Mouse (Mus musculus): Measurements from ENCODE around the gene Sarm1.
A peak's percentile ranks its signal among the peaks of the same experiment; 100 is the strongest.

The Sarm1 gene

DNA sequence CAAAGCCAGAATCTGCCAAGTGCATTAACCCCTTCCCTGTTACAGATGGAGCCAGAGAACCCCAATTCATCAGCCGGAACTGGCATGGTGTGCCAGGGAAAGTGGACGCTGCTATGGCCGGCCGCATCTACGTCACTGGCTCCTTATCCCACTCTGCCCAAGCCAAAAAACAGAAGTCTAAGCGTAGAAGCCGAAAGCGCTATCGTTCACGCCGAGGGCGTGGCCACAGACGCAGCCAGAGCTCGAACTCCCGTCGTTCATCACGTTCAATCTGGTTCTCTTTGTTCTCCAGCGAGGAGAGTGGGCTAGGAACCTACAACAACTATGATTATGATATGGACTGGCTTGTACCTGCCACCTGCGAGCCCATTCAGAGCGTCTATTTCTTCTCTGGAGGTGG, 4.0 kb upstream of the Sarm1 start:
- Histone ChIP-seq H3K4me1 (replicated peaks; ENCODE audit: low read depth, low read length) (peaks cover 42% of the 10 kb centered on the region), H3K4me3 (replicated peaks; ENCODE audit: low read length) (no peak overlapping the region), H3K9me3 (ENCODE audit: low read length) (no peaks in the 10 kb centered on the region), H3K27me3 (ENCODE audit: insufficient read depth, low read length) (peaks cover 43% of the 10 kb centered on the region), H3K36me3 (ENCODE audit: insufficient read depth, low read length) (peaks cover 34% of the 10 kb centered on the region)
- TF ChIP-seq NANOG (IDR thresholded peaks at IDR 0.05; ENCODE audit: borderline replicate concordance, low read length) (no peak), CTCF (conservative IDR thresholded peaks at IDR 0.05; ENCODE audit: low read length) (no peak), POU5F1 (IDR thresholded peaks at IDR 0.05; ENCODE audit: borderline replicate concordance, low read length) (no peak)

DNA sequence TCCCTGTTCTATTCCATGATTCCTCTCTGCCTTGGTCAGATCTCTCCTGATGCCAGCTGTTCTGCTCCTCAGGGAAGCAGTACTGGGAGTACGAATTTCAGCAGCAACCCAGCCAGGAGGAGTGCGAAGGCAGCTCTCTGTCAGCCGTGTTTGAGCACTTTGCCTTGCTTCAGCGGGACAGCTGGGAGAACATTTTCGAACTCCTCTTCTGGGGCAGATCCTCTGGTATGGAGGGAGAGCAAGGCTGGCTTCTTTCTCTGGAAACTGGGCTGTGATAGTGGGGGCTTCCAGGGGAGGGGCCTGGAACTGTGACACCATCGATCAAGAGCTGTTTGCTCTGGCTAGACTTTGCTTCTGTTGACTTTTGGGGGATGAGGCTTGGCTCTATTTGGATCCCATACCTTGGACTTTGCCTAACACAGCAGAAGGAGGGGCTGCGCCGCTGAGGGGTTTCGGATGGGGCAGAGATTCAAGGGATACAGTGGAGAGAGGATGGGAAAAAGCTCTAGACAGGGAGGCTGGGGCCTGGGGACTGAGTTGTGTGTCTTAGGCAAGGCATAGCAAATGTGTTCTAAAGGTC, 3.2 kb upstream of the Sarm1 start:
- H3K4me3 ChIP-seq (replicated peaks; ENCODE audit: low read length) = no peak overlapping the region
- H3K27me3 ChIP-seq (ENCODE audit: insufficient read depth, low read length) = peaks cover 51% of the 10 kb centered on the region
- no peak for TF ChIP-seq CTCF (conservative IDR thresholded peaks at IDR 0.05; ENCODE audit: low read length)
- TF ChIP-seq NANOG (IDR thresholded peaks at IDR 0.05; ENCODE audit: borderline replicate concordance, low read length) = no peak
- TF ChIP-seq POU5F1 (IDR thresholded peaks at IDR 0.05; ENCODE audit: borderline replicate concordance, low read length) = no peak
- peaks cover 42% of the 10 kb centered on the region for H3K4me1 ChIP-seq (replicated peaks; ENCODE audit: low read depth, low read length)
- no peaks in the 10 kb centered on the region for H3K9me3 ChIP-seq (ENCODE audit: low read length)
- peaks cover 25% of the 10 kb centered on the region for H3K36me3 ChIP-seq (ENCODE audit: insufficient read depth, low read length)

DNA sequence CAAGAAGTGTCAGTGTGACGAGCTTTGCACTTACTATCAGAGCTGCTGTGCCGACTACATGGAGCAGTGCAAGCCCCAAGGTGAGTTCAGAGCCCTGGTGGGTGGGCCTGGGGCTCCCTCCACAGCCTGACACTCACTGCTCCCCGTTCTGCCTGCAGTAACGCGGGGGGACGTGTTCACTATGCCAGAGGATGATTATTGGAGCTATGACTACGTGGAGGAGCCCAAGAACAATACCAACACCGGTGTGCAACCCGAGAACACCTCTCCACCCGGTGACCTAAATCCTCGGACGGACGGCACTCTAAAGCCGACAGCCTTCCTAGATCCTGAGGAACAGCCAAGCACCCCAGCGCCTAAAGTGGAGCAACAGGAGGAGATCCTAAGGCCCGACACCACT, 2.0 kb upstream of the Sarm1 start:
- H3K9me3 ChIP-seq (ENCODE audit: low read length) = no peaks in the 10 kb centered on the region
- TF ChIP-seq CTCF (conservative IDR thresholded peaks at IDR 0.05; ENCODE audit: low read length) (no peak), POU5F1 (IDR thresholded peaks at IDR 0.05; ENCODE audit: borderline replicate concordance, low read length) (no peak), NANOG (IDR thresholded peaks at IDR 0.05; ENCODE audit: borderline replicate concordance, low read length) (no peak)
- peaks cover 14% of the 10 kb centered on the region; the same call in 1 of the 2 replicates for H3K36me3 ChIP-seq (ENCODE audit: insufficient read depth, low read length)
- peaks cover 62% of the 10 kb centered on the region for H3K27me3 ChIP-seq (ENCODE audit: insufficient read depth, low read length)
- peaks cover 42% of the 10 kb centered on the region for H3K4me1 ChIP-seq (replicated peaks; ENCODE audit: low read depth, low read length)
- H3K4me3 ChIP-seq (replicated peaks; ENCODE audit: low read length) = no peak overlapping the region

DNA sequence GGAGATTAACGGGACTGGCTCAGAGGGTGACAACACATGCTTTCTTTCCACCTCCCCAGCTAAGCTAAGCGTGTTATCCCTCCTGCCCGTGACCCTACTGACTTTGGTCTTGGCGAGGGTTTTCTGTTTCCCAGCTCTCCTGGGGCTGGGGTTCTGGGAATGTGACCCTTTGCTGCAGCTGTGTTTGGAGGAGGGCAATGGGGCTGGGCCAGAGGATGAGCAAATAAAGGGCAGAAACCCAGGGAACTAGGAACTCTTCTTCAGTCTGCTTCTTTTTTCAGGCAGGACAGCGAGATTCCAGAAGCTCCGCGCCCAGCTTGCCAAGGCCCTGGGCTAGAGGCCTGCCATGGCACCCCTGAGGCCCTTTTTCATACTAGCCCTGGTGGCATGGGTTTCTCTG, 1.4 kb upstream of the Sarm1 start, which contains the start of gene Vtn:
Vtn (plus strand) TSS at position 88 of the 400 bp plus-strand sequence.
- Histone ChIP-seq H3K4me1 (replicated peaks; ENCODE audit: low read depth, low read length) (peaks cover 42% of the 10 kb centered on the region), H3K4me3 (replicated peaks; ENCODE audit: low read length) (peak within 1 kb of the TSS; percentile 85), H3K27me3 (ENCODE audit: insufficient read depth, low read length) (peaks cover 67% of the 10 kb centered on the region), H3K36me3 (ENCODE audit: insufficient read depth, low read length) (peaks cover 8% of the 10 kb centered on the region; the same call in 1 of the 2 replicates), H3K9me3 (ENCODE audit: low read length) (no peaks in the 10 kb centered on the region)
- TF ChIP-seq CTCF (conservative IDR thresholded peaks at IDR 0.05; ENCODE audit: low read length) (no peak), POU5F1 (IDR thresholded peaks at IDR 0.05; ENCODE audit: borderline replicate concordance, low read length) (no peak), NANOG (IDR thresholded peaks at IDR 0.05; ENCODE audit: borderline replicate concordance, low read length) (no peak)

DNA sequence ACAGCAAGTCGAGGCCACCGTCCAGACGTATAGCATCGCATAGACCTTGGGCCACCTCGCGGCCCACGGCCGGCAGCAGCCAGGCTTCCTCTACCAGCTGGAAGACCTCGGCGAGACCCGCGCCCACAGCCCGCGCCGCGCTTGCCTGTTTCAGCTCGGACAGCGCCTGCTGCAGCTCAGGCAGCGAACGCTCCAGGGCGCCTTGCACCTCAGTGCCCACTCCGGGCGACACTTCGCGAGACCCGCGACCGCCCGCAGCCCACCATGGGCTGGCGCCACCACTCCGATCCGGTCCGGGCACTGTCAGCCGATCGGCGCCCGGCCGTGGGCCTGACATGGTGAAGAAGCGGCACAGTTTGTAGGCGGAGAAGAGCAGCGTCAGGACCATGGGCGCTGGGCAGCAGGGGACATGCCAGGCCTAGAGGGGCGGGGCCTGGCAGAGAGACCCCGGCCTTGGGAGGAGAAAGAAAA, 448 bp downstream of the Sarm1 start:
- TF ChIP-seq NANOG (IDR thresholded peaks at IDR 0.05; ENCODE audit: borderline replicate concordance, low read length) (no peak), POU5F1 (IDR thresholded peaks at IDR 0.05; ENCODE audit: borderline replicate concordance, low read length) (no peak), CTCF (conservative IDR thresholded peaks at IDR 0.05; ENCODE audit: low read length) (no peak)
- Histone ChIP-seq H3K4me3 (replicated peaks; ENCODE audit: low read length) (peak overlapping the region; percentile 85), H3K4me1 (replicated peaks; ENCODE audit: low read depth, low read length) (peaks cover 31% of the 10 kb centered on the region), H3K27me3 (ENCODE audit: insufficient read depth, low read length) (peaks cover 76% of the 10 kb centered on the region), H3K36me3 (ENCODE audit: insufficient read depth, low read length) (no peaks in the 10 kb centered on the region), H3K9me3 (ENCODE audit: low read length) (no peaks in the 10 kb centered on the region)

DNA sequence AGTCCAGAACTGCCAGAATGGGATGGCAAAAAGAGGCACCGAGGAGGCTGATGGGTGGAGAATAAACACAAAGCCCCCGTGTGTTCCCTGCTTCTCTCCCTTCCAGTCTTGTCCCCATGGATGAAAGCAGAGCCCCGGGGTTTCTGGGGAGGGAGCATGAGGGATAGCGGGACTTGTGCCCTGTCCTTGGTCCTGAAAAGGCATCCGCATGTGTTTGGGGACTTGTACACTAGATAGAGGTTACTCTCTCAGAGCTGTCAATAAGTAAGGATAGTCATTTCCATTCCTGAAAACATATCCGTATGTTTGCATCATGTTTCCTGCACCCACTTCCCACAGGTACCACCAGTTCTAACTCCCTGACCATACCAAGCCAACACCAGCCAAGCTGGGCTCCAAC, 1.6 kb downstream of the Sarm1 start:
- Histone ChIP-seq H3K4me3 (replicated peaks; ENCODE audit: low read length) (no peak overlapping the region), H3K27me3 (ENCODE audit: insufficient read depth, low read length) (peaks cover 77% of the 10 kb centered on the region), H3K36me3 (ENCODE audit: insufficient read depth, low read length) (no peaks in the 10 kb centered on the region), H3K9me3 (ENCODE audit: low read length) (no peaks in the 10 kb centered on the region), H3K4me1 (replicated peaks; ENCODE audit: low read depth, low read length) (peaks cover 29% of the 10 kb centered on the region)
- TF ChIP-seq NANOG (IDR thresholded peaks at IDR 0.05; ENCODE audit: borderline replicate concordance, low read length) (no peak), CTCF (conservative IDR thresholded peaks at IDR 0.05; ENCODE audit: low read length) (no peak), POU5F1 (IDR thresholded peaks at IDR 0.05; ENCODE audit: borderline replicate concordance, low read length) (no peak)

DNA sequence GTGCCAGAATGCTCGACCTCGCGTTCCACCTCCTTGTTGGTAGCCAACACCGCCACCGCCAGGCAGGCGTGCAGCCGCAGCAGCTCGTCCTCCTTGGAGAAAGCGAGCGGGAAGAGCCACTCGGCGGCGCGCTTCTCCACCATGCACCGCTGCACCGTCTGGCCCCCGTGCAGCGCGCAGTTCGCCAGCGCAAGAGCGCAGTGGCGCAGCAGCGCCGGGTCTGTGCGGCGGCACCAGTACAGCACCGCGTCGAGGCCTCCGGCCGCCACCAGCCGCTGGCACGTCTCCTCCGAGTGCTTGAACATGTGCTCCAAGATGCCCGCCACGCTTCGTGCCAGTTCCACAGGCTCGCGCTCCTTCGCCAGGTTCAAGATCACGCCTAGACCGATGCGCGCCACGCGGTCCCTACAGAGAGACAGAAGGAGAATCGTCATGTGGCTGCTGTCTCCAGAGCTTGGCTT, 6.7 kb downstream of the Sarm1 start:
- peak overlapping the region; percentile 74 for H3K4me3 ChIP-seq (replicated peaks; ENCODE audit: low read length)
- peaks cover 87% of the 10 kb centered on the region for H3K27me3 ChIP-seq (ENCODE audit: insufficient read depth, low read length)
- H3K4me1 ChIP-seq (replicated peaks; ENCODE audit: low read depth, low read length) = peaks cover 25% of the 10 kb centered on the region
- TF ChIP-seq POU5F1 (IDR thresholded peaks at IDR 0.05; ENCODE audit: borderline replicate concordance, low read length) (no peak), NANOG (IDR thresholded peaks at IDR 0.05; ENCODE audit: borderline replicate concordance, low read length) (no peak)
- H3K9me3 ChIP-seq (ENCODE audit: low read length) = no peaks in the 10 kb centered on the region
- H3K36me3 ChIP-seq (ENCODE audit: insufficient read depth, low read length) = no peaks in the 10 kb centered on the region

DNA sequence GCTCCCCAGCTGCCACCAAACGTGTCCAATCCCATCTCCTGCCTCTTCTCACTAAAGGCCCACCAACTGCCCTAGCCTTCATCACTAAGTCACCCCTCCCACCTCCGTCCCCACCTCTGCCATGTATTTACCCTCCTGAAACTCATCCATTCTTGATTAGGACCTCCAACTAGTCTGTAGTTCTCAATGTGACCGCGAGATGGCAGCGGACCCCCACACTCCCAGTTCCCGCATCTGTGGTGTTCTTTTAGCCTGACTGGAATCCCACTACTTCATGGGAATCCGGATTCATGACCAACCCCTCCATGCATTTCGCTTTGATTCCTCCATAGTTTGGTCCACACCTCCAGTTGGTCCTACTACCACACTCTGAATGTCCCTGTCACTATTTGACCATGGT, 9.4 kb downstream of the Sarm1 start:
- peak overlapping the region; percentile 74 for H3K4me3 ChIP-seq (replicated peaks; ENCODE audit: low read length)
- H3K4me1 ChIP-seq (replicated peaks; ENCODE audit: low read depth, low read length) = peaks cover 33% of the 10 kb centered on the region
- H3K27me3 ChIP-seq (ENCODE audit: insufficient read depth, low read length) = peaks cover 86% of the 10 kb centered on the region
- H3K36me3 ChIP-seq (ENCODE audit: insufficient read depth, low read length) = no peaks in the 10 kb centered on the region
- TF ChIP-seq CTCF (conservative IDR thresholded peaks at IDR 0.05; ENCODE audit: low read length) (peak; percentile 84), POU5F1 (IDR thresholded peaks at IDR 0.05; ENCODE audit: borderline replicate concordance, low read length) (no peak), NANOG (IDR thresholded peaks at IDR 0.05; ENCODE audit: borderline replicate concordance, low read length) (no peak)
- H3K9me3 ChIP-seq (ENCODE audit: low read length) = no peaks in the 10 kb centered on the region

DNA sequence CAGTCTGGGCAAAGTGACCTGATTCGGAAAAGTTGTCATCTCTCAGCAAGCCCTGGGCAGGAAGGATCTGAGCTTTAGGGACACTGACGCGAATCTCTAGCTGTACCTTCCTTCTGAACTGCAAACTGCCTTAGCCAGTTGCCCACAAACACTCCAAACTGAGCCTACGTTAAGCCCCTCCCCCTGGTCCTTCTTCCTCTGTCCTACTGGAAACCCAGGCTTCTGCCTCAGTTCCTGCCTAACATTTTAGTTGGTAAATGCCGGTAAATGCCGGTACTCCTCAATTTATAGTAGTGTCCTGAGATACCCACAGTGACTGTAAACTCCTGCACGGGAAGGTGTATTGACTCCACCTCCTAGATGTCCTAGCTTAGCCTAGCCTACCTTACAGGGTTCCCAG, 13.9 kb downstream of the Sarm1 start:
- TF ChIP-seq NANOG (IDR thresholded peaks at IDR 0.05; ENCODE audit: borderline replicate concordance, low read length) = no peak
- TF ChIP-seq CTCF (conservative IDR thresholded peaks at IDR 0.05; ENCODE audit: low read length) = no peak
- TF ChIP-seq POU5F1 (IDR thresholded peaks at IDR 0.05; ENCODE audit: borderline replicate concordance, low read length) = no peak
- peak overlapping the region; percentile 78 for H3K4me3 ChIP-seq (replicated peaks; ENCODE audit: low read length)
- no peaks in the 10 kb centered on the region for H3K36me3 ChIP-seq (ENCODE audit: insufficient read depth, low read length)
- H3K27me3 ChIP-seq (ENCODE audit: insufficient read depth, low read length) = peaks cover 52% of the 10 kb centered on the region
- peaks cover 30% of the 10 kb centered on the region for H3K4me1 ChIP-seq (replicated peaks; ENCODE audit: low read depth, low read length)
- no peaks in the 10 kb centered on the region for H3K9me3 ChIP-seq (ENCODE audit: low read length)
